Mouse (Mus musculus) c-Kit-positive CD71-positive TER-119-positive erythroid progenitor cells, embryonic 14.5 days (primary cell): ENCODE results near the gene Rgs7.

Source experiments
- DNase-seq: peaks from one replicate; pipeline ENCODE4 v3.0.0-alpha.2; 2013; ENCODE audit warnings: low spot score

Gene Rgs7

DNA sequence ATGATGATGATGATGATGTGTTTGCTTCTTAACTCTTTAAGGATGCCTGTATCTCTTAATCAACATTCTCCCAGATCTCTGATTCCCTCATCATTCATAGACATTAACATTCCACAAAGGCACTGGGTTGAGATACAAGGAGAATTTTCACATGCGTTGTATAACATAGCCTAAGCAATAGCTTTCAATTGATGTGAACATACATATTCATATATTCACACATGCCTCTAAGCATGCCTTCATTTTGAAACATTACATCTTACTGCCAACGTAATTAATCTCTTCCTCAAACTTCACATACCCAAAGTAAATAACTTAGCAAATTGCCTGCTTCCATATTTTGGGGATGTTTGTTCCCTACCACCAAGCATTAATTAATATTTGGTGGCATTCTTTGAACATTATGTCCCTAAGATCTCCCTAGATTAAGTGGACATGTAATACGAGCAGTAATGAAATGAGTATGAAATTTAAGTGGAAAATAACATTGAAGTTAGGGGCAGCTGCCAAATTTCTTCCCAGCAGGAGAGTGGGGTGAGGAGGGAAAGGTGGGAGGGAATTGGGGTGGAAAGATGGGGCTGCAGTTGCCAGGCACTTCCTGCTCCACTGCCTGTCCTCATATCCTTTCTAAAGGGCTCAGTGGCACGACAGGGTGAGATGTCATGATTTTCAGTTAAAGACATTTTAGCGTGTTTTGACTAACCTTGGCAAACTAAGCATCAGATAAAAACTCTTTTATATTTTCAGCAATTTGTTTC is 317.2 kb downstream of the Rgs7 start:
- no peak for DNase-seq

DNA sequence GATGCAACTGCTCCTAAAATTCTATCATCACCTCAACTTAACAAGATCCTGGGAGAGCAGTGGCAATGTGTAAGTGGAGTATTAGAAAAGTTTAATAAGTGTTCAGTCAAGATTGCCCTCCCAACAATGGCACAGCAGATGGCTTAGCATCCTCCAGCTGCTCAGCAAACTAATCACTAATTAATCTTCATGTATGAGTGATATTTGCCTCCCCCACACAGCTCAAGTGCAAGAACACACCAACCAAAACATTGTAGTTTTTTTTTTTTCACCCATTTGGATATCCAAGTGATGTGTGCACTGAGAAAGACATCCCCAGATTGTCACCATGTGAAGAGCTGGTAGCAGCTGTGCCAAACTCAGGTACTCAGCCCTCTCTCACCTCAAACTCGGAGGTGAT is 336.8 kb downstream of the Rgs7 start:
- DNase-seq = no peak

DNA sequence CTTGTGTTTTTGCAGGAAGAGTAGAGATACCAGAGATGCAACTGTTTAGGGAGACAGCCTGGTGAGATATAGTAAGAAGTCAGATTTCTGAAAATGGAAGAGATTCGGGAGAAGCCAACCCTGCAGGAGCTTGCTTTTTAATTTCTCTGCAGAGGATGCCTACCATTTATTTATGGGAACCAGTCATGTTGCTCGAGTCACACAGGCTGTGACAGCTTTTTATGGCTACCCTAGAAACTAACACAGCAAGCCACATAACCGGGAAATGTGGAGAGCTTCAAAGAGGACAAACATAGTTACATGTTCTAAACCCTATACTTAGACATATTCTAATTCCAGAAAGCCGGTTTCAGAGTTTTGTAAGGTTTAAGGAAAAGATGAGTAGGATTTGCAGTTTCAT is 349.2 kb downstream of the Rgs7 start:
- DNase-seq = no peak

DNA sequence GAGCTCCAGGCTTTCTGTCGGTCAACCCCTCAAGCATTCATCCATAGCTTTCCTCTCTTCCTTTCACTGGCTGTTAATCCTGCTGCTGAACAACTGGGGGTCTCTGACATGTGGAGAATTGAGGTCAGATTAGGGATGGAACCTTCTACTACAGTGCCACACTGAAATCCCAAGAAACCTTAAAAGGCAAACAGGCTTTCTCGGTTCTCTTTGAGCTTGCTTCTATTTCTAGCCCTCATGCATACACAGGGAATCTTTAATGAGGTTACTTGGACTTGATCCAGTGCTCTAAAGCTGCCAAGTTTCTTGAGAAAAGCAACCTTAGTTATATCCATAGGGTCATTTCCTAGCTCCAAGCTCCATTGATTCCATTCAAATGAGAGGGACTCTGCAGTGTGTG is 363.8 kb downstream of the Rgs7 start:
- DNase-seq = no peak

DNA sequence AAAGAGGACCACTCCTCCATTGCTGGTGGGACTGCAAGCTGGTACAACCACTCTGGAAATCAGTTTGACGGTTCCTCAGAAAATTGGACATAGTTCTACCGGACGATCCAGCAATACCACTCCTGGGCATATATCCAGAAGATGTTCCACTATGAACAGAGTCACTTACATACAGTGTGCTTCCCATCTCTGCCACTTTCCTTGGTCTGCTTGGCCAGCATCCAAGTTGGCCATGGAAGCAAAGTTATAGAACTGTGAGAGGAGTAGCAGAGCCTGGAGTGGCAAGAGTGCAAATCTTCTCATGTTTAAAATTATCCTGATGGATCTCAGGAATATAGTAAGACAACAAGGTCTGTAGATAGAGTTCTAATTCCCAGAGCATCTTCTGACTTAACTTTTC is 367.9 kb downstream of the Rgs7 start:
- no peak for DNase-seq

DNA sequence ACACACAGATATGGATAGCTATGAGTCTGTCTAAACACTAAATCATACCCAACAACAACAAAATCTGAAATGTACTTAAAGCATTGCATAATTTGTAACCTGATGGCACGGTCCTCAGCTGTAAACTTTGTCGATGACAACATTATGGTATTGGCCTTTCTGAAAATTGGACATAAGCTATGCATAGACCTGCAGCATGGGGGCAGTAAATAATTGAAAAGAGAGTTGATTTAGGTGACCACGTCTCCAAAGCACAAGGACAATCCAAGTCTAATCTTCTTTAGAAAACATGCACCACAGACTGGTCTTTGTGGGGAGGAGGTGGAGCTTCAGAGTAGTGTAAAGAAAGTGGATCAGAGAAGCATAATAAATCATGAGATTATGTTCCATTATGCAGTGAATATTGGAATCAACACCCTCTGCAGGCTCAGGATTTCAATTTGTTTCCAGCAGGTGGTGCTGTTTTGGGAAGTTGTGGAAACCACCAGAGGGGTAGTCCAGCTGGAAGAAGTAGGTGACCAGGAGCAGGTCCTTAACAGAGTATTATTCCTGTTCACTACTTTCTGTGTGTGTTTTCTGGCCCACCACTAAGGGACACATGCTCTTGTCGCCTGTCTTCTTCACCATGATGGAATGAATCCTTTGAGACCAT is 373.3 kb downstream of the Rgs7 start:
- no peak for DNase-seq

DNA sequence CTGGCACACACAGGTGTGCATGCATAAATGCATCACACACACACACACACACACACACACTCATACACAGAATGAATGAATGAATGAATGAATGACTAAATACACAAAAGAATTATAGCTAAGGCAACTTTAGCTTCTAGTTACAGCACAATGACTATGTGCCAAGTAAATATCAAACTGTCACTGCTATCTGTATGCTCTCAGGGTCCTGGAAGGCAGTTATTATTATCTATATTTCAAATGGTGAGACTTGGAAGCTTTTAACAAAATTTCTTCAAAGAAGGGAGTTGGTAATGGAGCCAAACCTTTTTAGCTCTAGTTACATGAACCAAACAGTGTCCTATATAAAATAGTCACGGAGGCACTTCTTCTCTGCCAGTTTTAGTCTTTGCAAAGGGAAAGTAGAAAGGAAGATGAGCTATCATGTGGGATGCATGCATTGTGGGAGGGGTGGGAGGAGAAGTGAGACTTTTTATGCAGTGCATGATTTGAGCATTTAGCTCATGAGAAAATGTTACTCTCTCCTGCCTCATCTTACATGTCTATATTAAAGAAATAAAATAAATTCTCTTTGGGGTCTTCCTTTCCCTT is 383.9 kb downstream of the Rgs7 start:
- no peak for DNase-seq

DNA sequence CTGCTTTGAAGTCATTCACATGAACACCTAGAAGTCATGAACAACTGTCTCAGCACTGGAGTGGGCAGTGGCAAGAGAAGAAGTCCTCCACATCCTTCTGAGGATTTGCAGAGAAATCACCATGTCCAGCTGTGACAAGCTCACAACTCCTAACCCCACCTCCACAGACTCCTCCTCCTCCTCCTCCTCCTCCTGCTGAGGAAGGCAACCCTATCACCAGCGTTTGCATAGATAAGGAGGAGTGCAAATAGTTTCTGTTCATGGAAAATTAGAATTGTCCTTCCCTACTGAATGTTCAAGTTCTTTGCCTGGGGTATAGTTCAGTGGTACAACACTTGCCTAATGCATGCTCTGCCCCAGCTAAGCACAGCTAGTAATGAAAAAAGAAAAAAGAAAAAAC is 386.0 kb downstream of the Rgs7 start:
- no peak for DNase-seq

DNA sequence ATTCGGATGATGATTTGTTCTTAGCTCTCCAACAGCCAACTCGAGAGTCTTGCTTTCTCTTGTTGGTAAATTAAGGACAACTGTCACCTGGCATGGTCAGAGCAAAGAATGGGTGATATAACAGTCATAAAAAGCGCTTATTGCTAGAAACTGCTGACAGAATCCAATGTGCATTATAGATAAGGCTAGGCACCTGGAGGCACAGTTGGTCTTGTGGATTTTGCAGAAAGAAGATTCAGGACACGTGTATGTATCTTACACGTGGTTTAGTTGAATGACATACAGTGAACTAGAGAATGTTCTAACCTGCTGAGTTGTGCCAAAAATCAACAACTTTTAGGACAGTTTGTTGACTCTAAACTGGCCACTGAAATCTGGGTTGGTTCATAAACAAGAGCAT is 386.9 kb downstream of the Rgs7 start:
- no peak for DNase-seq

DNA sequence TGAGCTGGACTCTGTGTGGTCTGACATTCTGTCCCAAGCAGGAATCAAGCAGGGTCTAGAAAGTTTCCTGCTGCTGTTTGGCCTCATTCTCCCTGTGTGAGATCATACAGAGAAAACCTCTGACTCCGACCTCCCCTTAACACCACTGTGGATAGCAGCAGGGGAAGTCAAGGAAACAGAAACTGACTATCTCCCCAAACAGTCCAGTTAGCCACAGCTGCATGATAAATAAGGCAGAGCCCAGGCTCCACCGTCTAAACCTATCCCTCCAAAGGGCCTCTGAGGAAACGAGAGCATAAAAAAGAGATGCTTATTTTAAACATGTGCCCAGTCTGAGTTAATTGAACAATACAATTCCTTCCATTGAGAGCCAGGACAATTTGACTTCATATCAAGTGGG is 395.3 kb downstream of the Rgs7 start:
- DNase-seq = no peak

DNA sequence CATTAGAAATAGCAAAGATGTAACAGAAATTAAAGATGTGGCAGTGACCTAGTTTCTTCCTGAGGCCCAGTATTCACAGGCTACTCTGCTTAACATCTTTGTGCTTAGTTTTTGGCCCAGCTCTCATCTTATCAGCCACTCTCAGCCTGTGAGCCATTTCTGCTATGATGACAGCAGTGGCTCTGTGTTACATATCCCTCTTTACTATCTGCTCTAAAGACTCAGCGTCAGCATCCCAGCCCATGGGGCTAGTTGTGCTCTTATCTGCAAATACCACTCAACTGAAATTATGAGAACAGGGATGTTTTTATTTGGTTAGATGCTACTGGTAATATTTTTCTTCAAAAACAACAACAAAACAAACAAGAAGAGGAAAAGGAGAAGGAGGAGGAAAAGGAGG is 410.2 kb downstream of the Rgs7 start:
- DNase-seq = no peak

DNA sequence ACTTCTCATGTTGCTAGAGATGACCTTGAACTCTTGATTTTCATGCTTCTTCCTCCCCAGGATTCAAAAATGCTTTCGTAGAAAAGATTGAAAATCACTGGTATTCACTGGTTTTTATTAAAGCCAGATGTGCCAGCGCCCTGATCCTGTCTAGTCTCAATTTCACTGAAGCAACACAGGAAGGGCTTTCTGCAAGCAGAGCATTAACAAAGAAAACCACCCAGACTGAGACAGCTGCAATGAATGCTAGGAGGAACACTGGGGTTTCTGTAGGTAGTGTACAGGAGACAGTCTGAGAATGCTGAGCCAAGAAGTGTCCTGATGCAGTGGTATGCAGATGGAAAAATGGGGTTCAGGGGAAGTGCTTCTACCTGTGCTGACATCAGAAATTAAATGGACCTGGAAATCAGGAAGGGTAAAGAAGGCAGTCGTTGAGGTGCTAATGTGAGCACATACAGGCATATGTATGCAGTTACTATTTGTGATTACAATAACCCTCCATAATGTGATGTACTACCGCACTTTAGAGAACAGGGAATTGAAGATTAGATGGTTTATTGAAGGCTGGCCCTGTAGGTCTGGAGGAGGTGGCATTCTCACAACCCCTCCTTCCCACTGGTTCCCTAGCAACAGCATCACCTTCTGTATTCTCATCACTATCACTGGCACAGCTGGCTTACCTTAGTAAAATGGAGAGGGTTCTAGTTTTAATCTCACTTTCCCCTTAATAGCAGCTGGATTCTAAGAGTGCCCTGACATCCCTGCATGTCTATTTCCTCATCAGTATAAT is 412.3 kb downstream of the Rgs7 start:
- no peak for DNase-seq

DNA sequence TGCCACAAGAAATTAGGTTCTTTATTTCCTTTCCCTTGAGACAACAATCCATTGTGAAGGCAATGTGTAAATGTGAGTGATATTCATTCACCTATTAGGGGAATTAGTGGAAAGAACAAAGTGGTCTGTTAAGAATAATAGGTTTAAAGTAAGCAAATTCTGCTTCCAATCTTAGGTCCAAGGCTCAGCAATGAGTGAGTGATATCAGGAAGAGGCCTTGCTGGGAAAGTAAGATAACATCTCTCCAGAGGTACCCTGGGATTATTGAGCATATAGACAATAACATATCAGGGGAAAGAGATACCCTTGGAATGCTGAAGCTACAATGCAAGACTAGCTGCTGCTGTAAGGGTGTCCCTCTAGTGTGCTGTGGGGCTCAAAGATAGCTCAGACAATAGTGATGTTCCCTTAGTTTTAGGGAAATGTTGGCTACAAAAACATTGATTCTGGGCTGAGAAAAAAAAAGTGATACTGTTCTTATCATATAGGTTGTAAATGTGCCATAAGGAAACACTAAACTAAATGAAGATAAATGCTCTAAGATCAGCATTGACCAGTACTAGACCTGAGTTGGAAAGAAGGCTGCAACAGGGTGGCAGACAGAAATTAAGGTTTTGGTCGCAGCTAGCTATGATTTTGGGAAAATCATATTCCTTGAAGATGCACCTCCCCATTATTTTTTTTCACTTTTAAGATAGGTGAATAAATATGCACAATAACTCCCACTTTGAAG is 418.6 kb downstream of the Rgs7 start:
- no peak for DNase-seq

DNA sequence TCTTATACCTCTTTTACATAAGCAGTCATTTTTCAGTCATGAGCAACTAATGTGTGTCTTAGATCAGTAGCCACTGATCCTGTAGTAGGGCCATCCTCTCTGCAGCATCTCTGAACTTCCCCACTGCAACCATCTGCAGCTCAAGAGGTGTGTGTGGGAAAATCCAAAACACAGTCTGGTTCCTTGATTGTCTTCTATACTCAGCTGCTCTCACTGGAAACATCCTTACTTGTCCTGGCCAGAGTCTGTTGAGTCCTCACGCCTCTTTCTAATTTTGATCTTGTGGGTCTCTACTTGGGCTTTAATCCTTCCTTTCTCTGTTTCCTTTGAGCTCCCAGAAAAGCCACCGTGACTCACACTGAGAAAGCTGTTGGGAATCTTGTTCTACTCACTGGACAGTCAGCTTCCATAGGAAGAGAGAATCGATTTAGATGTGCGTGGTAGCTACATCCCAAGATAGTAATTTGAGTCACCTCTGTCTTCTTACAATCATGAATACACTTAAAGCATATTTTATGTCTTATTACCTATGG is 422.5 kb downstream of the Rgs7 start:
- DNase-seq = no peak

DNA sequence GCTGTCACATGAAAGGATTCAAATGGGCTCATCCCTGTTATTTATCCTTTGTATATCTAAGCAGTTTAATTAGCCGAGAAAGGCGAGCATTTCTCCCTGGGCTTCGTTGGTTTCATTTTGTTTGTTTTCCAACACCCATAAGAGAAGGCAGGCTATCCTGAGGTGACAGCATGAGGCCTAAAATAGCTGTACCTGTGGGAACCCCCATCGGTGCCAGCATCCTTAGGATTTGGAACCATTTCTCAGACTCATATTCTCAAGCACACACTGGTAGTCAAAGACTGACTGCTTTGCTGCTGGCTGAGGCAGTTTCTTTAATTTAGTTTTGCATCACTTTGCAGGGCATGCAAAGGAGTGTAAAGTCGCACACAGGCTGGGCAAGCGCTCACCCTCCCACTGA is 443.2 kb downstream of the Rgs7 start:
- DNase-seq = no peak

DNA sequence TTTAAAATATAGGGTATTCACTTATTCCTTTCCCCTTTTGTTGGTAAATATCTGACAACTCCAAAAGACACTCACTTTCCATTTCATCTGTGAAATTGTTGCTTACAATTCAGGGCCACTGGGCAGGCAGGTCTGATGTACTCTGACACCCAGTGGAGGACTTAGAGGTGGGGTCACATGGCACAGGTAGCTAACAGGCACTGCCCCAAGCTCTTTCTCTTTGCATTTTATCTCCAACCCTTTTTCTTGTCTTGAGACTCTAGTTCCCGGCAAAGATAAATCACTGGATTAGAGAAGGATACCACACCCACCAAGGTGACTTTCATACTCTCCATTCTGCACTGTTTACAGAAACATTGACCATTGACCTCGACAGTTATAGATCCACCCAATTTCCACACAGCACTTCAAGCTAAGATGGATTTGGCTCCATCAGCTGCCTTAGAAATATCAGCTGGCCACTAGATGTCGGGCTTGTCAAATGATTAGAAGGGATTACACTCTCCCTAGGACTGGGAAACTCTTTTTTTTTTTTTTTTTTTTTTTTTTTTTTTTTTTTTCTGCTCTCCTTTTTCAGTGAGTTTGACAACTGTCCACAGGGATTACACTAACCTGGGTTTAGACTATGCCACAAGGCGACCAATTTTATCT is 451.0 kb downstream of the Rgs7 start:
- DNase-seq = peak; percentile 4

DNA sequence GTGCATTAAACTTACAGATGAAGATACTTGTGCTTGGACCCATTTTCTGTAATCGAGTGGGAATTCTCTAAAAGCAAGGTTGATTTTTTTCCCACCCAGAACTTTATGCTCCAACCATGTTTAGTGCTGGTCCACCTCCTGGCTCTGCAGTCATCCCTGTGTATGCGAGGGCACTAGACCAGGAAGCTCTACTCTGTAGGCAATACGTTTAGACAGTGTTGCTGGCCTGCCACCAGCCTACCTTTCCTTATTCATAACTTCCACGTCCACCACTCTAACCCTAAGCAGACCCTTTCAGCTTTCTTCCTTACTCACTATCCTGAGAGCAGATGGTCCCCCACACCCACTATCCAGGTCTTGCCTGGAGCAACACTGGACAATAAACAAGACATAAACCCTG is 452.3 kb downstream of the Rgs7 start:
- DNase-seq = no peak

DNA sequence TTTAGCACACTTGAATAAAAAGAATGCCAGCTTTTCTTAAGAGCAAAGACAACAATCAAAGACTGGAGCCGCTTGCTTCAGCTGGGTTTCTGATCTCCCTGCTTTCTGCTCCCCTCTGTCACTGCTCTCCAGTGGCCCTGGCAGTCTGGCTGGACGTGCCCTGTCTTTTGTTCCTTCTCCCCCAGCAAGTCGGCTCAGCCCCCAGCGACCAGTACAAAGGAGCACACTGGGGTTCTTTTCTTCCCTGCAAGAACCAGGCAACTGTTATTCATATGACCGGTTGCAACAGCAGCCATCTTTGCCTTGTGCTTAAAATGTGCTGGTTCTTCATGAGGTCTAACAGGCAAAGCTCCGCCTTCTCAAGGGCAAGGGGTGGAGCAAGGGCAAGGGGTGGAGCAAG is 452.7 kb downstream of the Rgs7 start:
- no peak for DNase-seq

DNA sequence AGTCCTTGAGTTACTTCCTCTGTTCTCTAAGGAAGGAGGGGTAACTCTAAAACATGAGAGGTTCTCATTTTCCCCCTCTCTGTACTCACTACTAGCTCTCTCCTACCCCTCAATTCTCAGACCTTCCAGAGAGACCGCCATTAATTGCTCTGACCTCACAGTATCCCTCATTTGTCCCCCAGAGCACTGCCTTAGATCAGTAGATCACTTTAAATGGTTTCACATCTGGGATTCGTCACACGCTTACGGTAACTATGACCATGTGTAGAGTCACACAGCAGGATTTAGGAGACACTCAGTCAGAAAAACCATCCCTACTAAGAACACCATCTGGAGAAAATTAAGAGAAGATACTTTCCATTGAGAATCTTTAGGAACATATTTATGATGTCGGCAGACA is 456.8 kb downstream of the Rgs7 start:
- DNase-seq = no peak

DNA sequence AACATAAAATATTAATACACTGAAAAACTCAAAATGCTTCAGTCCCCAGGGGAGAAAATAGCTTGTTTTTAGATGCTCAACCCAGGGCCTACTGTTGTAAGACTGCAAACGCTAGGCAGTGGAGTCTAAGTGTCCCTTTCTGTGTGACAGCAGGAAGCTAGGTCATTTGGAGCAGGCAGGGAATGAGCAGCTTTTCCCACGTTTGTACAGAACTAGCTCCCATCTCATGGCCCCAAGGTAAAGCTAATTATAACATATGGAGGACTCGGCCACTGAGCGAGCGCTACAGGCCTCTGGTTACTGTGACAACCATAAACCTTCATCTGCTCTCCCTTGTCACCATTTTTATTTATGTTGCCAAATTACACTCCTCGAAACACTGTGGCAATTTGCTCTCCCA is 460.3 kb downstream of the Rgs7 start:
- no peak for DNase-seq

DNA sequence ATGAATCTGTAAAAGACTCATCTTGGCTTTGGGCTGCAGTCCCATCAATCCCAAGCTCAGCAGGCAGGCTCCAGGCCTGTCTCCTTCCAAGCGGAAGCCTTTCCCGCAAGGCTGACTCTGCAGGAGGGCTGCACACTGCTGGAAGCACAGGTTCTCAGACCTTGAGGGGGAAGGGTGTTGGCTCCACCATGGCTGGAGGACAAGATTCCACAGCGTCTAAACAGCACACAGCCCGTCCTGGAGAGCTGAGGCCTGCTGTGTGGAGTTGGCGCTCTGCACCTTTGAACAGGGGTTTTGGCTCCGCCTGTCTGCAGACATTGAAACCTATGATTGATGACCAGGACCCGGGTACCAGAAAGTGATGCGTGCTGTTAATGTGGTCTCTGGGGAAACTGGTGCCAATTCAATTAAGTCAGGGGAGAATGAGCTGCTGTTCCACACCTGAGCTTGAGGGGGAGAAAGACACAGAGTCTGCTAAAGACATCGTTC is 463.5 kb downstream of the Rgs7 start:
- DNase-seq = no peak
